Mouse (Mus musculus): Measurements from ENCODE around the gene Stam2.

The Stam2 gene

GRCm38 (mm10) chr2:52730891-52731290 lies 11.2 kb downstream of the Stam2 start:
- no peak for DNase-seq (ENCODE audit: low read depth)

GRCm38 (mm10) chr2:52720231-52721025 lies 21.7 kb downstream of the Stam2 start:
- DNase-seq (ENCODE audit: low read depth) = no peak

- DNase-seq (ENCODE audit: low read depth) = no peak
These were observed 25.0 kb downstream of the Stam2 start for GRCm38 (mm10) chr2:52717076-52717475.

- DNase-seq (ENCODE audit: low read depth) = no peak
These were observed 26.5 kb downstream of the Stam2 start for GRCm38 (mm10) chr2:52715538-52715937.

DNA sequence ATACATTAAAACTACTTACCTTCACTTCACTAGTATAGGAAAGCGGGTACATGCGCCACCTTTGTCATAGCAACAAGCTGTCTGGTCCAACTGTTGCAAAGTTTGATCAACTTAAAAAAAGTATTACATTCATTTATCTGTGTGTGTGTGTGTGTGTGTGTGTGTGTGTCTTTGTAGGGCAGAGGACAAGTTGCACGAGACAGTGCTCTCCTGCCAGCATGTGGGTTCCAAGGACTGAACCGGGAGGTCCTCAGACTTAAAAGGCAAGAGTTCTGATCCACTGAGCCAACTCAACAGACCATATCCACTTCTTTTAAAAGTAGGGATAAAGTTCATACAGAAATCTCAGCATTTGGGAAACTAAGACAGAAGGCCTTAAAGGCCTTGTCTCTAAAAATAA lies 28.0 kb downstream of the Stam2 start:
- DNase-seq (ENCODE audit: low read depth) = no peak

DNA sequence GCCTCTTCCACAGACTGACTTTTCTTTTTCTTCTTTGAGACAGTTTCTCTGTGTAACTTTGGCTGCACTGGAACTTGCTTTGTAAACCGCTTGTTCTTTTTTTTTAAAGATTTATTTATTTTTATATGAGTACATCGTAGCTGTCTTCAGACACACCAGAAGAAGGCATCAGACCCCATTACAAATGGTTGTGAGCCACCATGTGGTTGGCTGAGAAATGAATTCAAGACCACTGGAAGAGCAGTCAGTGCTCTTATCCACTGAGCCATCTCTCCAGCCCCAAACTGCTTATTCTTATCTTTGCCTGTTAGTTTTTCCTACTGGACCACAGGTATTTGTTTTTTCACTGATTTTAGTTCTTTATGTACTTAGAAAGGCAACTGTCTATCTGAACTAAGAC lies 31.3 kb downstream of the Stam2 start:
- no peak for DNase-seq (ENCODE audit: low read depth)

DNA sequence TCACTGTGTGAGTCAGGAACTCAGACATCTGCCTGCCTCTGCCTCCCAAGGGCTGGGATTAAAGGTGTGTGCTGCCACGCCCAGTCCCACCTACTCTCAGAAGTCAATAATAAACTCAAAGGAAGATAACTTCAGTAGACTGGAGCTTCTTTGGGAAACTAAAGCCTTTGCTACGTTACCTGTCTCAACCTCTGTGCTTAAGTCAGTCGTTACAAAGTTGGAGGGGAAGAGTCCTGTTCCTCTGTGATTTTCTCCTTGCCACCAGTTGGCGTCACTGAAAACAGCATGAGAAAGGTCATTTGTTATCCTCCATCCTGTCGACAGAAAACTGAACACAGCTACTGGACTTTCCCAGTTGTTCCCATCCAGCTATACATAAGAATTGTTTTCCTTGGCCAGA lies 32.7 kb downstream of the Stam2 start:
- no peak for DNase-seq (ENCODE audit: low read depth)

DNA sequence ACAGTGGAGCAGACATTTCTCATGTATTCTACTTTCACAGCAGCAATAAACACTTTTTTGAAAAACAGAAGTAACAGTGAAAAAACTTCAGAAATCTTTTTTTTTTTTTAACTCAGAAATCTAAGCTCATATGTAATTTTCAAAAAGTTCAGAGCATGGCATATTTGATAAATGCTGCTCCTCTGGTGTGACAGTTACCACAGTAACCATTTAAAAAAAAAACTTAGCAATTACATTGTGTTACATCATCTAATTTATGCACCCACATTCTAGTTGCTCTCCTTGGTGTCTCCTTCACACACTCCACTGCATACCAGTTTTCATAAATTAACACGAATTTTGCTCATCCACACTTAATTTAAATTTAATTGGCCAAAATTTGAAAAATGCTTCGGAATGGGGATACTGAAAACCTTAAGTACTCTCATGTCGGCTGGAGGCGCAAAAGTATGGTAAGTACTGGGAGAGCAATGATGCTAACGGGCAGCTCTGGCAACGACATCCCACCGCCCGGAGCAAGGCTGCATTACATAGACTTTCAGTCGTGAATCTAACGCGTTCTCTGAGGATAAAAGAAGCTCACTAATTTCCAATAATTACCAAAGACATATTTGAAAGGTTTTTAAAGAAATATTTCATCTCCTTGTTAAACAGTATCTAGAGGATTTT lies 40.6 kb downstream of the Stam2 start:
- no peak for DNase-seq (ENCODE audit: low read depth)

- no peak for DNase-seq (ENCODE audit: low read depth)
These were observed 41.7 kb downstream of the Stam2 start for GRCm38 (mm10) chr2:52700352-52700751.

DNA sequence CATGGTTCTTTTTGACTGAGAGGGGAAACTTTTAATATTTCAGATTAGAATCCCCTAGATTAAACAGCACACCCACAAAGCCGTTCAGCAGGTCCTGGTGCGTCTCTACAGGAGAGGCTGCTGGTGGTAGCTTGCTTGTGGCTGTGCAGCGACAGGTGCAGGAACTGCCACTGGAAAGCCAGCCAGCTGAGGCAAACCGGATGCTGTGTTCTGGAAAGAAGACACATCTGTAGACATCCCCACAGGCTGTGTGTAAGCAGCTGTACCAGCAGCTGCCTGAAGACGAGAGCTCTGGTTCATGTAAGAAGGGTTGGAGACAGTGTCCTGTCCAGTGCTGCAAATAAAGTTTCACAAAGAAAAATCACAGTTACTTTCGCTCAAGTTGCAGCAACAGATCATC lies 47.5 kb downstream of the Stam2 start:
- DNase-seq (ENCODE audit: low read depth) = no peak

- no peak for DNase-seq (ENCODE audit: low read depth)
These were observed 50.3 kb downstream of the Stam2 start for GRCm38 (mm10) chr2:52691745-52692144.

- no peak for DNase-seq (ENCODE audit: low read depth)
These were observed 55.5 kb downstream of the Stam2 start for GRCm38 (mm10) chr2:52686601-52687000.

DNA sequence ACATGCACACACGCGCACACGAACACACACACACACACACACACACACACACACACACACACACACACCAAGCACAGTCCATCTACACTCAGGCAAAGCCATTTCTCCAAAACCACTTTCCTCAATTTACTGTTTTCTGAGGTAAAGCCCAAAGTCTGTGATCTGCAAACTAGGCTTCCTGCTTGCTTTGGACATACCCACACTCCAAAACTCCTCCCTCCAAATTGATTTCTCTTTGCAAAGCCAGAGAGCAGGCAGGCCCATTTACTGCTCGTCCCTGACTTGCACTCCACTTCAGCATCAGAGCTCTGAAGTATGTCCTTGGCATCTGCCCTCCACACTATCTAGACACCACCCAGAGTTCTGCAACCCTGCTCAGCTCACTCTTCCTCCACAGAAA lies 64.5 kb downstream of the Stam2 start:
- no peak for DNase-seq (ENCODE audit: low read depth)

DNA sequence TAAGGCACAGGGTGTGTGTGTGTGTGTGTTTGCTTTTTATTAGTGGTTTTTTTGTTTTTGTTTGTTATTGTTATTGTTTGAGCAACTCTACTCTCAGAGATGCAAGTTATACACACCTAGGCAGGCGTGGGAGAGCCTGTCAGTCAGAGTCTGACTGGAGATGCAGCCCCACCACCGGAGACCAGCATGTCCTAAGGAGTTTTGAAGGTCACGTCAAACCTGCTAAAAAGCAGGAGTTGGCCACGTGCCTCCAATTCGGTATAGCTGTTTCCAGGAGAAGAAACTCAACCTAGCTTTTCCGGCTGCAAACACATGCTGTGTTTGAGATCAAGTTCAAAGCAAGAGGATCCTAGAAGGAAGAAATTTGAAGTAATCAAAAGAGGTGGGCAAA lies 65.2 kb downstream of the Stam2 start:
- no peak for DNase-seq (ENCODE audit: low read depth)

DNA sequence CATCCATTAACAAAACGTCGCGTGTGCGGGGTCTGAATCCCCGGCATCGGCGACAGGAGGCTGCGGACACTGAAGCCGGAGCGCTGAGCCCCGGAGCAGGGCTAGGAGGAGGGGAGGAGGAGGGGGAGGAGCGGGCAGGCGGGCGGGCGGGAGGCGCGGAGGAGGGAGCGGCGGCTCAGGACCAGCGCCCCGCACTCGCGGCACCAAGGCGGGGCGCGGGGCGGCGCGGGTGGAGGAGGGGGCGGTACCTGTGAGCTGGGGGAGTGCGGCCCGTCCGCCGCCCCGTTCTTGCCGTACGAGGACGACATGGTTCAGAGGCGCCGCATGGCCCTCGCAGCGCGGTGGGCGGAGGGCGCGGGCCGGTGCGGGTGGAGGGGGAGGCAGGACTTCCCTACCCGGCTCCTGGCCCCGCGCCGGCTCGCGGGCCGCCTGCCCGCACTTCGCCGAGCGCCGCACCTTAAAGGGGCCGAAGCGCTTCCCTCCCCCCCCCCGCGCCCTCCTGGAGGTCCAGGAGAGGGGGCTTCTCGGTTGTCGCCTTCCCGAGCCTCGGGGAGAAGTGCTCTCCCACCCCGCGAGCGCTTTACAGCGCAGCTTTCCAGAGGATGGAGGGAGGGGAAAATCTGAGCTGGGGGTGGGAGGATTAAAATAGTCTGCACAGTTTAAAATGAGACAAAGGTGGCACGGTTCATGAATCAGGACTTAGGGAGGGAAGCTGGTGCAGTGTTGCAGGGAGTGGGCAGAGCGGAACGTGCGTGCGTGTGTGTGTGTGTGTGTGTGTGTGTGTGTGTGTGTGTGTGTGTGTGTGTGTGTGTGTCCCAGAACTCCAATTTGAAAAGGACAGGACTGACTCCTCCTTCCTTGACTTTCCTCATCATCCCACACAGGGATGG lies 65.8 kb downstream of the Stam2 start, which contains the start of gene Cacnb4:
Gene Cacnb4 (minus strand): TSS at position 809 of the 890 bp plus-strand sequence.
- no peak for DNase-seq (ENCODE audit: low read depth)

- no peak for DNase-seq (ENCODE audit: low read depth)
These were observed 66.6 kb downstream of the Stam2 start for GRCm38 (mm10) chr2:52675278-52675987.

GRCm38 (mm10) chr2:52674886-52675277 lies 67.2 kb downstream of the Stam2 start:
- no peak for DNase-seq (ENCODE audit: low read depth)

GRCm38 (mm10) chr2:52673172-52673571 lies 68.9 kb downstream of the Stam2 start:
- DNase-seq (ENCODE audit: low read depth) = no peak

GRCm38 (mm10) chr2:52670733-52671132 lies 71.3 kb downstream of the Stam2 start:
- DNase-seq (ENCODE audit: low read depth) = no peak

- no peak for DNase-seq (ENCODE audit: low read depth)
These were observed 73.6 kb downstream of the Stam2 start for GRCm38 (mm10) chr2:52668480-52668879.

DNA sequence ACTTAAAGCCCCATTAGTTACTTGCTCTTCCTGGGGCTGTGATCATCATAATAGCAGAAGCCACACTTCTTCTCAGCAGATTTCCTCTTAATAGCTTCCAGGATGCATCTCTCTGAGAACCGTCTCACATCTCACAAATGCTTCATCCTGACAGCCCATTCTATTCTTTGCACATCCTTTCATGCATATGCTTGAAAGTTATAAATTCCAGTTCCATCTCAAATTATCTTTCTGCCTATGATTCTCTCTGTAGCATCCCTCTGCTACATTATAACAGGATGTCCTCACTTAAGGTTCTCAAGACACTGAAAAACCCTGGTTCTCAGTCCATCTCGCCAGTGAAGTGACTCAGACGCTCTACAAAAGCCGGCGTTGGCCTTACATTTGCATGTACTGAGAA lies 85.4 kb downstream of the Stam2 start:
- DNase-seq (ENCODE audit: low read depth) = no peak

DNA sequence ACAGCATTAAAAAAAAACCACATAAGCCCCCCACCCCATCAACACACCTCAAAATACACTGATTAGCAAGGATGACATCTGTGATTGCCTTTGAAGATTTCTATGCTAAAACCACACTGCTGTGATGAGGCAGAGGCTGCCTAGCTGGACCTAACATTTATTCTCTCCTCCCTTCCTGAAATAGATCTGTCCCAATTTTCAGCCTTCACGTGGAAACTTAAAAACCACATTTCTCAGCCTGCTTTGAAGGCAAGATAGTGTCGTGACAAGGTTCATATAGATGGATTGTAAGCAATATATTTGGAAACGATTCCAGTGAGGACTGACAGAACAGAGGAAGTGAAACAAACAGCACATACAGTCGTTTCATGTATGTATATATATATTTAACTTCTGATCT lies 87.5 kb downstream of the Stam2 start:
- no peak for DNase-seq (ENCODE audit: low read depth)

Data from NIH3T3 (cell line).